Mouse (Mus musculus) midbrain, embryonic 15.5 days (tissue): ENCODE measurements at regions not wholly inside any gene's neighbourhood (a gene's known extent, or its start where the extent isn't known, plus 50 kb on each side); places are given as distances from the start of the nearest gene placed in this dataset.

Source experiments
- ATAC-seq: fragments of 200-750 bp; cut with Nextera tagmentation; replicated peaks from 2 replicates; pipeline ENCODE4 v1.8.0; 2017; ENCODE audit warnings: moderate TSS enrichment
- H3K27ac ChIP-seq: fragments of 300-500 bp; sonication (generic); 2 replicates; pipeline ENCODE4 v1.5.1; 2015; ENCODE audit warnings: mild to moderate bottlenecking, inconsistent platforms
- H3K27me3 ChIP-seq: fragments of 300-500 bp; sonication (generic); replicated peaks from 2 replicates; pipeline ENCODE4 v1.6.1; 2015; ENCODE audit warnings: inconsistent platforms
- H3K36me3 ChIP-seq: fragments of 300-500 bp; sonication (generic); replicated peaks from 2 replicates; pipeline ENCODE4 v1.6.1; 2015; ENCODE audit warnings: inconsistent platforms
- H3K4me1 ChIP-seq: fragments of 300-500 bp; sonication (generic); 2 replicates; pipeline ENCODE4 v1.6.1; 2015; ENCODE audit warnings: inconsistent platforms
- H3K4me2 ChIP-seq: fragments of 300-500 bp; sonication (generic); 2 replicates; pipeline ENCODE4 v1.6.1; 2015; ENCODE audit warnings: inconsistent platforms, mild to moderate bottlenecking, moderate library complexity
- H3K4me3 ChIP-seq: fragments of 300-500 bp; sonication (generic); 2 replicates; pipeline ENCODE4 v1.5.1; 2015; ENCODE audit warnings: mild to moderate bottlenecking, inconsistent platforms
- H3K9ac ChIP-seq: fragments of 300-500 bp; sonication (generic); 2 replicates; pipeline ENCODE4 v1.6.1; 2015; ENCODE audit warnings: mild to moderate bottlenecking, inconsistent platforms
- H3K9me3 ChIP-seq: fragments of 300-500 bp; sonication (generic); 2 replicates; pipeline ENCODE4 v1.6.1; 2016; ENCODE audit warnings: inconsistent platforms
- WGBS: fragments of 180-500 bp; shearing (Covaris S2); methylation state at CpG from one replicate; pipeline ENCODE4 v1.1.7; 2015; ENCODE audit warnings: mixed read lengths; 5-methylcytosine and 5-hydroxymethylcytosine counted together

- no peaks in the 10 kb centered on the region for H3K9me3 ChIP-seq
- no peak for ATAC-seq
- H3K27me3 ChIP-seq: no peaks in the 10 kb centered on the region
- no peak overlapping the region for H3K4me3 ChIP-seq
- H3K27ac ChIP-seq: peak overlapping the region; percentile 18; the same call in 1 of the 2 replicates
- H3K36me3 ChIP-seq: no peaks in the 10 kb centered on the region
- WGBS: 63% methylated on average over 7 of the region's 7 CpGs
- no peak overlapping the region; the same call in 1 of the 2 replicates for H3K9ac ChIP-seq
- peaks cover 54% of the 10 kb centered on the region for H3K4me1 ChIP-seq
- no peak overlapping the region for H3K4me2 ChIP-seq
These were observed 164.0 kb downstream of the Rpl14 start for GRCm38 (mm10) chr9:120735217-120735616.

GRCm38 (mm10) chr9:120737956-120738355, 166.7 kb downstream of the Rpl14 start:
- Histone ChIP-seq H3K9me3 (no peaks in the 10 kb centered on the region), H3K9ac (no peak overlapping the region), H3K4me2 (no peak overlapping the region), H3K27ac (no peak overlapping the region), H3K4me1 (peaks cover 43% of the 10 kb centered on the region), H3K36me3 (no peaks in the 10 kb centered on the region), H3K27me3 (no peaks in the 10 kb centered on the region), H3K4me3 (no peak overlapping the region)
- 47% methylated on average over 1 of the region's 1 CpGs for WGBS
- ATAC-seq: no peak

- peak overlapping the region; percentile 54 for H3K27ac ChIP-seq
- no peak overlapping the region for H3K4me3 ChIP-seq
- H3K4me1 ChIP-seq: peaks cover 29% of the 10 kb centered on the region
- no peaks in the 10 kb centered on the region for H3K9me3 ChIP-seq
- 49% methylated on average over 14 of the region's 14 CpGs for WGBS
- H3K9ac ChIP-seq: no peak overlapping the region
- H3K27me3 ChIP-seq: no peaks in the 10 kb centered on the region
- no peak overlapping the region for H3K4me2 ChIP-seq
- H3K36me3 ChIP-seq: no peaks in the 10 kb centered on the region
- peak; percentile 43; the same call in 1 of the 2 replicates for ATAC-seq
These were observed 168.1 kb downstream of the Rpl14 start for GRCm38 (mm10) chr9:120739199-120739952.

- Histone ChIP-seq H3K4me2 (no peak overlapping the region), H3K27me3 (no peaks in the 10 kb centered on the region), H3K9ac (no peak overlapping the region), H3K9me3 (no peaks in the 10 kb centered on the region), H3K27ac (peak overlapping the region; percentile 54), H3K36me3 (no peaks in the 10 kb centered on the region), H3K4me3 (no peak overlapping the region), H3K4me1 (peaks cover 22% of the 10 kb centered on the region)
- WGBS: 43% methylated on average over 6 of the region's 6 CpGs
- ATAC-seq: no peak
These were observed 168.8 kb downstream of the Rpl14 start for GRCm38 (mm10) chr9:120739953-120740524.

GRCm38 (mm10) chr9:120741521-120741920, 170.3 kb downstream of the Rpl14 start:
- no peaks in the 10 kb centered on the region for H3K27me3 ChIP-seq
- WGBS: 75% methylated on average over 2 of the region's 2 CpGs
- no peak overlapping the region for H3K4me3 ChIP-seq
- peaks cover 14% of the 10 kb centered on the region; the same call in 1 of the 2 replicates for H3K4me1 ChIP-seq
- H3K4me2 ChIP-seq: no peak overlapping the region
- no peak overlapping the region for H3K27ac ChIP-seq
- H3K36me3 ChIP-seq: no peaks in the 10 kb centered on the region
- H3K9ac ChIP-seq: no peak overlapping the region
- ATAC-seq: no peak
- no peaks in the 10 kb centered on the region for H3K9me3 ChIP-seq

- Histone ChIP-seq H3K4me1 (peaks cover 14% of the 10 kb centered on the region; the same call in 1 of the 2 replicates), H3K9me3 (no peaks in the 10 kb centered on the region), H3K9ac (no peak overlapping the region), H3K36me3 (no peaks in the 10 kb centered on the region), H3K4me2 (no peak overlapping the region), H3K27ac (no peak overlapping the region), H3K4me3 (no peak overlapping the region), H3K27me3 (no peaks in the 10 kb centered on the region)
- ATAC-seq: no peak
- 88% methylated on average over 9 of the region's 9 CpGs for WGBS
These were observed 172.2 kb downstream of the Rpl14 start for GRCm38 (mm10) chr9:120743455-120743854.

- 89% methylated on average over 6 of the region's 6 CpGs for WGBS
- no peak overlapping the region for H3K27ac ChIP-seq
These were observed 174.4 kb downstream of the Rpl14 start for GRCm38 (mm10) chr9:120745674-120746073.

GRCm38 (mm10) chr9:120750820-120751219, 178.2 kb upstream of the Ctnnb1 start:
- H3K36me3 ChIP-seq: no peaks in the 10 kb centered on the region
- 86% methylated on average over 4 of the region's 4 CpGs for WGBS
- ATAC-seq: no peak
- no peaks in the 10 kb centered on the region for H3K27me3 ChIP-seq
- no peak overlapping the region for H3K9ac ChIP-seq
- H3K4me1 ChIP-seq: peaks cover 7% of the 10 kb centered on the region; the same call in 1 of the 2 replicates
- H3K27ac ChIP-seq: no peak overlapping the region
- no peaks in the 10 kb centered on the region for H3K9me3 ChIP-seq
- H3K4me2 ChIP-seq: no peak overlapping the region
- H3K4me3 ChIP-seq: no peak overlapping the region

More at GRCm38 (mm10) chr9:120745674-120746073, 174.4 kb downstream of the Rpl14 start:
- H3K9me3 ChIP-seq: no peaks in the 10 kb centered on the region
- ATAC-seq: no peak
- H3K4me1 ChIP-seq: no peaks in the 10 kb centered on the region
- no peak overlapping the region for H3K4me3 ChIP-seq
- H3K9ac ChIP-seq: no peak overlapping the region
- H3K4me2 ChIP-seq: no peak overlapping the region
- no peaks in the 10 kb centered on the region for H3K27me3 ChIP-seq
- no peaks in the 10 kb centered on the region for H3K36me3 ChIP-seq

- H3K27me3 ChIP-seq: no peaks in the 10 kb centered on the region
- H3K36me3 ChIP-seq: no peaks in the 10 kb centered on the region
- peaks cover 7% of the 10 kb centered on the region; the same call in 1 of the 2 replicates for H3K4me1 ChIP-seq
- H3K9ac ChIP-seq: no peak overlapping the region
- no peaks in the 10 kb centered on the region for H3K9me3 ChIP-seq
- WGBS: 71% methylated on average over 5 of the region's 5 CpGs
- peak; percentile 54; the same call in 1 of the 2 replicates for ATAC-seq
- H3K4me2 ChIP-seq: no peak overlapping the region
- H3K4me3 ChIP-seq: no peak overlapping the region
- no peak overlapping the region for H3K27ac ChIP-seq
These were observed 177.1 kb upstream of the Ctnnb1 start for GRCm38 (mm10) chr9:120751686-120752484.

- ATAC-seq: no peak
- Histone ChIP-seq H3K4me2 (no peak overlapping the region), H3K9me3 (no peaks in the 10 kb centered on the region), H3K27me3 (no peaks in the 10 kb centered on the region), H3K4me3 (no peak overlapping the region), H3K9ac (no peak overlapping the region), H3K36me3 (no peaks in the 10 kb centered on the region), H3K27ac (no peak overlapping the region), H3K4me1 (peaks cover 7% of the 10 kb centered on the region; the same call in 1 of the 2 replicates)
These were observed 174.9 kb upstream of the Ctnnb1 start for GRCm38 (mm10) chr9:120754151-120754550.

GRCm38 (mm10) chr9:120755486-120755885, 173.5 kb upstream of the Ctnnb1 start:
- H3K9me3 ChIP-seq: no peaks in the 10 kb centered on the region
- H3K27ac ChIP-seq: no peak overlapping the region
- H3K36me3 ChIP-seq: no peaks in the 10 kb centered on the region
- no peak for ATAC-seq
- H3K4me3 ChIP-seq: no peak overlapping the region
- 89% methylated on average over 7 of the region's 7 CpGs for WGBS
- no peaks in the 10 kb centered on the region for H3K27me3 ChIP-seq
- peaks cover 13% of the 10 kb centered on the region; the same call in 1 of the 2 replicates for H3K4me1 ChIP-seq
- H3K9ac ChIP-seq: no peak overlapping the region
- no peak overlapping the region for H3K4me2 ChIP-seq

- H3K9me3 ChIP-seq: no peaks in the 10 kb centered on the region
- H3K4me2 ChIP-seq: no peak overlapping the region
- H3K27ac ChIP-seq: no peak overlapping the region
- no peak overlapping the region for H3K4me3 ChIP-seq
- no peak for ATAC-seq
- no peaks in the 10 kb centered on the region for H3K27me3 ChIP-seq
- H3K9ac ChIP-seq: no peak overlapping the region
- WGBS: 90% methylated on average over 3 of the region's 3 CpGs
- peaks cover 5% of the 10 kb centered on the region; the same call in 1 of the 2 replicates for H3K4me1 ChIP-seq
- no peaks in the 10 kb centered on the region for H3K36me3 ChIP-seq
These were observed 171.0 kb upstream of the Ctnnb1 start for GRCm38 (mm10) chr9:120758003-120758402.
